Mouse (Mus musculus) urinary bladder, adult 2 months (tissue): ENCODE data around the gene Gm6871. TPM values are rescaled to one million over a fixed set of nuclear protein-coding genes. Genes with fewer than 3 reads are reported as not detected.

Source experiments
- polyA plus RNA-seq: library from polyadenylated mRNA; depleted of rRNA; stranded (reverse); fragments of >200 nt; gene quantifications from 2 replicates; pipeline ENCODE4 v1.2.3, GENCODE M21; 2012; rRNA removed

The Gm6871 gene
- polyA plus RNA-seq, 1 experiment, result not detected

Other genes starting within 250 kb of the Gm6871 start
- gene AI987944, start 180.3 kb downstream of the Gm6871 start, polyA plus RNA-seq, result 13.7 and 13.9 TPM in 2 replicates
- gene Vmn2r57, start 125.0 kb downstream of the Gm6871 start, polyA plus RNA-seq, result 0.61 and 0.66 TPM in 2 replicates
- gene Gm20449, start 74.2 kb downstream of the Gm6871 start, polyA plus RNA-seq, result 0.18 and 0.28 TPM in 2 replicates
- 14.3 and 17.4 TPM in 2 replicates for gene AW146154, start 73.8 kb downstream of the Gm6871 start, polyA plus RNA-seq
- gene 2610021A01Rik, start 25.6 kb upstream of the Gm6871 start, polyA plus RNA-seq, result 8.6 and 9.0 TPM in 2 replicates
- gene Zfp788, start 59.5 kb upstream of the Gm6871 start, polyA plus RNA-seq, result 13.5 and 13.8 TPM in 2 replicates